Mouse (Mus musculus): ENCODE data around the gene Fkbp6.
A peak's percentile ranks its signal among the peaks of the same experiment; 100 is the strongest.
"Not testable (repeated sequence)": the region's sequence is repeated elsewhere in the genome, so short reads cannot be mapped to it uniquely, and the experiment has no call there.

Gene Fkbp6

GRCm38 (mm10) chr5:135349862-135350261 lies at the start of gene Fkbp6:
Gene Fkbp6 (minus strand): TSS chr5:135350044.
- no peak for DNase-seq (ENCODE audit: low spot score in 2 of 2)

GRCm38 (mm10) chr5:135399382-135399781 lies 49.5 kb upstream of the Fkbp6 start:
- DNase-seq (ENCODE audit: low spot score in 2 of 2) = no peak

DNA sequence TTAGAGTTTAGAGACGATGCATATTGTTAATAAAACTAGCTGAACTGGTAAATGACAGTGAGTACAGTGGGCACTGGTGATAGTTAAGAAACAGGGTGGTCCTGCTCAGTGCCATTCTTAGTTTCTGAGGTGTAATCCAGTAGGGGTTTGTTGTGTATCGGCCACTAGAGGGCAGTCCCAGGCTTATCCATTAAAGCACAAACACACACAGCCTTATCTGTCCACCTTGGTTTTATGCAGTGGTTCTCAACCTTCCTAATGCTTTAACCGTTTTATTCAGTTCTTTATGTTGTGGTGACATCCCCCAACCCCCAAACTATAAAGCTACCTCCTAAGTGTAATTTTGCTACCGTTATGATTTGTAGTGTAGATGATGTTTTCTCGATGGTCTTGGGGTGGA lies 46.0 kb upstream of the Fkbp6 start:
- no peak for DNase-seq (ENCODE audit: low spot score in 2 of 2)

GRCm38 (mm10) chr5:135394004-135394823 lies 44.4 kb upstream of the Fkbp6 start, which contains the start of gene Pom121:
Gene Pom121 (minus strand): TSS chr5:135394546.
- peak; percentile 75 to 79 for DNase-seq (ENCODE audit: low spot score in 2 of 2)

DNA sequence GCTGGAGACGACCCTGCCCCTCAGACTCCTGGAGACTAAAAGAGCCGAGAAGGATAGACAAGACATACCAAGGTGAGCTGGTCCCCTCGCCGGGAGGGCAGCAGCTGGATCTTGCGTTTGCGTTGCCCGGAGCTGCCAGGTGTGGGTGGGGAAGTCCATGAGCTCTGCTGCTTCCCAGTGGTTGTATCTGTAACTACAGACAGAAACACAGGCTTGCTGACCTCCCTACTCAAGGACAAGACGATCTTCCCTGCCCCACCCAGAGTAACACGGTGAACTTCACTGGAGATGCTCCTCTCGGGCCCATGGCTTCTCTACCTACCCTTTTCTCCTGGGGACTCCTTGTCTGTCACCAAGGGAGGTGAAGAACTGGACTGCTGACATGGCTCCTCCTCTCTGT lies 33.9 kb upstream of the Fkbp6 start:
- DNase-seq (ENCODE audit: low spot score in 2 of 2) = no peak

GRCm38 (mm10) chr5:135382746-135383145 lies 32.9 kb upstream of the Fkbp6 start:
- no peak for DNase-seq (ENCODE audit: low spot score in 2 of 2)

GRCm38 (mm10) chr5:135381356-135381925 lies 31.6 kb upstream of the Fkbp6 start:
- no peak for DNase-seq (ENCODE audit: low spot score in 2 of 2)

GRCm38 (mm10) chr5:135380681-135381080 lies 30.8 kb upstream of the Fkbp6 start:
- no peak for DNase-seq (ENCODE audit: low spot score in 2 of 2)

DNA sequence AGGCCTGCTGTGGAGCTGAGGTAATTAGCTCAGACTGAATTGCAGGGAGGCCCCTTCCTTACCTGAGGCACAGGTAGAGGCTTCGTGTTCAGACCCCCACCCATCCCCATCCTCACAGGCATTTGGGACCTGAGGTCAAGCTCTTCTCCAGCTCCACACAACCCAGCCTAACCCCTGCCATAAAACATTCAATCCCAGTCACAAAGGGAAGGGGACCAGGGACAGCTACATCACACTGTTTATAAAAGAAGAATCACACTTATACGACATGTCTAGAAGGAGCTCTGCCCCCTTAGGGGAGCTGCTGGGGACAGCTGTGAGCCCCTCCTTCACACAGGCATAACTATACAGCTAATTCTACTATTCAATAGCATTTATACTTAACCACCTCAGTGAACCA lies 26.5 kb upstream of the Fkbp6 start:
- DNase-seq (ENCODE audit: low spot score in 2 of 2) = no peak

- no peak for DNase-seq (ENCODE audit: low spot score in 2 of 2)
These were observed 25.3 kb upstream of the Fkbp6 start for GRCm38 (mm10) chr5:135375167-135375566.

DNA sequence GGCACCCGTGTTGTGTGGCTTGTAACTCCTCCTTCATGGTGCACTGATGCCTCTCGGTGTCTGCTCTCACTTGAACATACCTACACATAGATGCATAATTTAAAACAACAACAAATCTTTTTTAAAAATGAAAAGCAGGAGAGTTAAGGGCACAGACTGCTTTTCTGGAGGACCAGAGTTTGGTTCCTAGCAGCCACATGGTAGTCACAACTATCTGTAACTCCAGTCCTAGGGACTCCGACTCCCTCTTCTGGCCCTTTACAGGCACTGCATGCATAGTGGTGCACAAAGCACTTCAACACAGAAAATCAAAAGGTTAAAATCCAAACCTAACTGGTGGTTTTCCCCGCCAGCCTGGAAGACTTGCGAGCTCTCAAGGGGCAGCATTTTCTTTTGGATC lies 23.8 kb upstream of the Fkbp6 start:
- DNase-seq (ENCODE audit: low spot score in 2 of 2) = no peak

DNA sequence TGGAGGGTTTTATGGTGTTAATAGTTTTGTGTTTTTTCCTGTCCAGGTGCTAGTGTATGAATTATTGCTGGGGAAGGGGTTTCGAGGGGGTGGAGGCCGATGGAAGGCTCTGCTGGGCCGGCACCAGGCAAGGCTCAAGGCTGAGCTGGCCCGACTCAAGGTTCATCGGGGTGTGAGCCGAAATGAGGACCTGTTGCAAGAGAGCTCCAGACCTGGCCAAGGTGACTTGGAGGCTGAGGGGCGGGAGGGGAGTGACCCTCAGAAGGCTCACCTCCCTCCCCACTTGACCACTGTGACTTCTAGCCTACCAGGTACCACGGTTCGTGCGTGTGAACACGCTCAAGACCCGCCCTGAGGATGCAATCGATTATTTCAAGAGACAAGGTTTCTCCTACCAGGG lies 21.4 kb upstream of the Fkbp6 start:
- DNase-seq (ENCODE audit: low spot score in 2 of 2) = no peak

DNA sequence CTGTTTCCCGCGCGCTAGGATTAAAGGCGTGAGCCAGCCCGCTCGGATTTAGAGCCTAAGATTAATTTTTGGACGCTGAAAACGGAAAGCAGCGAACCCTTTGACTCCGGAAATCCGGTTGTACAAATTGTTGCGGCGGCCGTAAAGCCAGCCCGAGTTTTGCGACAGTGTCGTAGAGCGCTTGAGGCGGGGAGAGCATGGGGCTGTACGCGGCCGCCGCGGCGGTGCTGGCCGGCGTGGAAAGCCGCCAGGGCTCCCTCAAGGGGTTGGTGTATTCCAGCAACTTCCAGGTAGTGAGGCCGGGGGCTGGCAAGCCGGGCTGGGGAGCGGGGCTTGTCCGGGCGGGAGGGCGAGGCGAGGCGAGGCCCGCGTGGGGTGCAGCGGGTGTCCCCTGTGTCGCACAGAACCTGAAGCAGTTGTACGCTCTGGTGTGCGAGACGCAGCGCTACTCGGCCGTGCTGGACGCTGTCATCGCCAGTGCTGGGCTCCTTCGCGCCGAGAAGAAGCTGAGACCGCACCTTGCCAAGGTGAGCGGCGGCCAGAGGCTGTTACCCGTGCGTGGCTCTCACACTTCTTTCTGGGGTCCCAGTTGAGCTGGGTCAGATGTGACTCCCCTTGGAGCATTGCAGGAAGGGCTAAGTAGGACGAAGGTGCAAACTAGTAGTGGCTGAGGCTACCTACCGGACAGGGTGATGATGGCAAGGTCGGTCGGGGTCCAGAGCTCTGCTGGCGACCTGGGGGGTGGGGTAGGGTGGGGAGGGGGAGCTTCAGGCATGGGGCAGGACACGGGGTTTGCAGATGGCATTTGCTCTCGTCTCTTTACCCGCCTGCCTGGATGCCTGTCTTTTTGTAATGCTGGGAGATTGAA lies 20.2 kb upstream of the Fkbp6 start, which contains the start of gene Nsun5:
Nsun5 (plus strand) TSS at position 167 of the 868 bp plus-strand sequence.
- peak; percentile 88 to 97 for DNase-seq (ENCODE audit: low spot score in 2 of 2)

DNA sequence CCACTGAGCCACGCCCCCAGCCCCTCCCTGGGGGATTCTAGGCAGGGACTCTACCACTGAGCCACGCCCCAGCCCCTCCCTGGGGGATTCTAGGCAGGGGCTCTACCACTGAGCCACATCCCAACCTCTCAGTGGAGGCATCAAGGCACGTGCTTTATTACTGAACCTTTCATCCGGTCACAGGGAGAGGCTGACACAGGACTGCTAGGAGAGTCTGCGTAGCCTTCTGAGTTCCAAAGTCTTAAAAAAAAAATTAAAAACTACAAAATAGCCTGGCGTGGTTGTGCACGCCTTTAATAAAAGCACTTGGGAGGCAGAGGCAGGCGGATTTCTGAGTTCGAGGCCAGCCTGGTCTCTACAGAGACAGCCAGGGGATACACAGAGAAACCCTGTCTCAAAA lies 19.4 kb upstream of the Fkbp6 start:
- not testable (repeated sequence) for DNase-seq (ENCODE audit: low spot score in 2 of 2)

GRCm38 (mm10) chr5:135368312-135368711 lies 18.5 kb upstream of the Fkbp6 start:
- no peak for DNase-seq (ENCODE audit: low spot score in 2 of 2)

- no peak for DNase-seq (ENCODE audit: low spot score in 2 of 2)
These were observed 18.0 kb upstream of the Fkbp6 start for GRCm38 (mm10) chr5:135367841-135368240.

DNA sequence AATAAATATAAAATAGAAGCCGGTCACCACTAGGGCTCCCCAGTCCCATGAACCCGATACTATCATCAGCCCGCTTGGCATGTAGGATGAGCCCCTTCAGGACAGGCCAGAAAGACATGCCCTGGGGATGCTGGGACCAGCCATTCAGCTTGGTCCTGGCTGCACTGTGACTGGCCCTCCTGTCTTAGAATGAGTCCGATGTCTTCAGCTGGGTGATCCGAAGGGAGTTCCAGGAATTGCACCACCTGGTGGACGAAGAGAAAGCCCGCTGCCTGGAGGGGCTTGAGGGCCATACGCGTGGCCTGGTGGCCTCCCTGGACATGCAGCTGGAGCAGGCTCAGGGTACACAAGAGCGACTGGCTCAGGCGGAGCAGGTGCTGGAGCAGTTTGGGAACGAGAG lies 13.7 kb upstream of the Fkbp6 start:
- DNase-seq (ENCODE audit: low spot score in 2 of 2) = no peak

- DNase-seq (ENCODE audit: low spot score in 2 of 2) = no peak
These were observed 12.7 kb upstream of the Fkbp6 start for GRCm38 (mm10) chr5:135362572-135362971.

DNA sequence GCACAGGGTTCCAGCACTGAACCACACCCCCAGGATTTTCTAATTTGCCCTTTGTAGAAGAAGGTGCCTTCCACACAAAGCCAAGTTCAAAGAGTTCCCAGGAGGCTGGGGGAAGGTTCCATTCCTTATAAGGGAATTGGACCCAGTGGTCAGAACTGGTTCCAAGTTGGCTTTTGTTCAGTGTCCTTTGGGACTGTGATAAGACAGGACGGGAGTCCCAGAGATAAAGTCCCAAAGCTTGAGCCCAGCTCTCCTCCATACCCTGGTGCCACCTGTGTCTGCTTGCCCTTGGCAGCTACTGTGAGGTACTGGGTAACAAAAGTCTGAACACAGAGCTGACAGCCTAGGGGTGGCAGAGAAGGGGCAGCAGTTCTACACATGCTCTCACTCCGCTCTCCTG lies 9.9 kb upstream of the Fkbp6 start:
- no peak for DNase-seq (ENCODE audit: low spot score in 2 of 2)

DNA sequence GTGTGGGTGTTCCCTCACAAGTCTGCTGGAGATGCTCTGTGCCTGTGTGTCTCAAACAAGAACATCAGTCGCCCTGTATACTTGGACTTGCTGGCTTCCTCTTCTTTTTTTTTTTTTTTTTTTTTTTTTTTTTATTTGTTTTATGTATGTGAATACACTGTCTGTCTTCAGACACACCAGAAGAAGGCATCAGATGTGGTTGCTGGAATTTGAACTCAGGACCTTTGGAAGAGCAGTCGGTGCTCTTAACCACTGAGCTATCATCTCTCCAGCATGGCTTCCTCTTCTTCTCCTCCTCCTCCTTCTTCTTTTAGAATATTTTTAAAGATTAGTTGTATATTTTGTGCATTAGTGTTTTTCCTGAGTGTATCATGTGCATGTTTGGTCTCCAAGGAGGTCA lies 7.7 kb upstream of the Fkbp6 start:
- DNase-seq (ENCODE audit: low spot score in 2 of 2) = peak; percentile 57 to 93

DNA sequence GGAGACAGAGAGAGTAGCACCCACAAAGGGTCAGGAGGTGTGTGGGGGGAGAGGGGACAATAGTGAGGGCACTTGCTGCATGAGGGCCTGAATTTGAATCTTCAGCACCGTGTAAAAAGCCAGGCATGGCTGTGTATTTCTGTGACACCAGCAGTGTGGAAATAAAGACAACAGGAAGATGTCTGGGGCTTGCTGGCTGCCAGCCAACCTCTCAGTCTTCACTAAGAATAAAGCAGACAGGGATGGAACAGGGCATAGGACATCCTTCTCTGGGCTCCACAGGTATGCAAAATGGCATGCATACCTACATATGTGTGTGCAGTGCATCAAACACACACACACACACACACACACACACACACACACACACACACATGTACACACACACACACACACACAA lies 6.2 kb upstream of the Fkbp6 start:
- DNase-seq (ENCODE audit: low spot score in 2 of 2) = no peak

DNA sequence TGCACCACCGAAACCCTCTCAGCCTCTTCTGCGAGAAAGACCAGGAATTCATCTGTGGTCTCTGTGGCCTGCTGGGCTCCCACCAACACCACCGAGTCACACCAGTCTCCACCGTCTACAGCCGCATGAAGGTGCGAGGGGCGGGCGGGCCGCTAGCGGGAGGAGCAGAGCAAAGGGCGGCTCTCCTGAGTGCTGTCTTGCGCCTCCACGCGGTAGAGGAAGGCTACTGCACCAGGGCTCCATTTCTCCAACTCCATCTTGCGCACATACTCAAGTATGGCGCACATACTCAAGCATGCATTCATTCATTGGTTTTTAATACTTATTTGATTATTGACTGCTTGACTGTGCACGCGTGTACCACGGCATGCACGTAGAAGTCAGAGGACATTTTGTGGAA lies 3.7 kb upstream of the Fkbp6 start:
- DNase-seq (ENCODE audit: low spot score in 2 of 2) = no peak

Measured in urinary bladder, postnatal 4 days (tissue).